Comparison of ENCODE assay signal across 8 mouse cellular contexts in genomic region chr13:23739069-23739921, GRCm38 (mm10). TPM values are rescaled to one million over a fixed set of nuclear protein-coding genes. Genes with fewer than 3 reads are reported as not detected.
A peak's percentile ranks its signal among the peaks of the same experiment; 100 is the strongest.
DNase-seq lines count a peak whose midpoint lies in the region; ATAC-seq and TF ChIP-seq lines count a peak whose summit lies in the region.

No protein-coding gene starts in this region.

- TF ChIP-seq POLR2A in ES-Bruce4 (IDR thresholded peaks at IDR 0.05; ENCODE audit: insufficient read depth, low read length) = peak; percentile 99

- H3K4me1 ChIP-seq in ES-Bruce4 (ENCODE audit: control insufficient read depth, insufficient read depth, low read length) = no peaks in the 10 kb centered on the region
- peaks cover 6% of the 10 kb centered on the region; the same call in 1 of the 2 replicates for H3K4me1 ChIP-seq in forebrain, embryonic 14.5 days (ENCODE audit: control insufficient read depth, insufficient read depth, low read length)
- peaks cover 21% of the 10 kb centered on the region for H3K4me1 ChIP-seq in liver, embryonic 16.5 days (ENCODE audit: control insufficient read depth, low read depth, low read length)
- peaks cover 10% of the 10 kb centered on the region for H3K4me1 ChIP-seq in neural tube, embryonic 12.5 days

- ATAC-seq in forebrain, embryonic 14.5 days = peak; percentile 88
- ATAC-seq in liver, embryonic 16.5 days (ENCODE audit: low read depth) = peak; percentile 81
- ATAC-seq in neural tube, embryonic 12.5 days (ENCODE audit: low FRiP score, low read depth) = peak; percentile 91

- no peaks in the 10 kb centered on the region for H3K27me3 ChIP-seq in ES-Bruce4 (ENCODE audit: control insufficient read depth, insufficient read depth, low read length, poor library complexity, severe bottlenecking)
- no peaks in the 10 kb centered on the region for H3K27me3 ChIP-seq in forebrain, embryonic 14.5 days (replicated peaks; ENCODE audit: control insufficient read depth, insufficient read depth, low read length)
- H3K27me3 ChIP-seq in liver, embryonic 16.5 days (ENCODE audit: control insufficient read depth, insufficient read depth, low read depth, low read length) = no peaks in the 10 kb centered on the region
- H3K27me3 ChIP-seq in neural tube, embryonic 12.5 days (replicated peaks) = no peaks in the 10 kb centered on the region

- H3K4me3 ChIP-seq in ES-Bruce4 (ENCODE audit: low read depth, low read length) = peak overlapping the region; percentile 74
- peak overlapping the region; percentile 44 for H3K4me3 ChIP-seq in forebrain, embryonic 14.5 days (ENCODE audit: low read depth, low read length)
- peak overlapping the region; percentile 63 for H3K4me3 ChIP-seq in liver, embryonic 16.5 days (ENCODE audit: low read depth, low read length)
- peak overlapping the region; percentile 48 for H3K4me3 ChIP-seq in neural tube, embryonic 12.5 days

- WGBS in forebrain, embryonic 14.5 days = under 1% methylated on average over 39 of the region's 39 CpGs
- WGBS in large intestine, adult 2 months = under 1% methylated on average over 39 of the region's 39 CpGs
- under 1% methylated on average over 39 of the region's 39 CpGs for WGBS in liver, embryonic 16.5 days (ENCODE audit: insufficient replicate concordance)
- under 1% methylated on average over 39 of the region's 39 CpGs for WGBS in neural tube, embryonic 12.5 days

- peak overlapping the region; percentile 90 for H3K27ac ChIP-seq in ES-Bruce4 (ENCODE audit: insufficient read depth, low read length)
- peak overlapping the region; percentile 95 for H3K27ac ChIP-seq in forebrain, embryonic 14.5 days (ENCODE audit: low read depth, low read length)
- peak overlapping the region; percentile 99 for H3K27ac ChIP-seq in liver, embryonic 16.5 days (ENCODE audit: low read length)
- H3K27ac ChIP-seq in neural tube, embryonic 12.5 days = peak overlapping the region; percentile 90

- TF ChIP-seq EP300 in ES-Bruce4 (IDR thresholded peaks at IDR 0.05; ENCODE audit: insufficient read depth, low read depth, low read length) = peak; percentile 84

- peak overlapping the region; percentile 83 for H3K9ac ChIP-seq in ES-Bruce4 (ENCODE audit: low read depth, poor library complexity, severe bottlenecking)
- H3K9ac ChIP-seq in forebrain, embryonic 14.5 days (ENCODE audit: low read length) = peak overlapping the region; percentile 76
- peak overlapping the region; percentile 87 for H3K9ac ChIP-seq in liver, embryonic 16.5 days (ENCODE audit: low read depth, low read length)
- H3K9ac ChIP-seq in neural tube, embryonic 12.5 days = peak overlapping the region; percentile 73

- peak; percentile 84 for DNase-seq in cerebellum, adult 11 months
- DNase-seq in forebrain, embryonic 14.5 days (ENCODE audit: low spot score) = peak; percentile 96
- DNase-seq in heart, postnatal 14 days = peak; percentile 89
- DNase-seq in large intestine, adult 2 months (ENCODE audit: low read depth, low spot score) = peak; percentile 84
- DNase-seq in telencephalon, adult 2 months (ENCODE audit: low read depth, low spot score) = peak; percentile 98

- no peaks in the 10 kb centered on the region for H3K36me3 ChIP-seq in ES-Bruce4 (ENCODE audit: control insufficient read depth, insufficient read depth, low read length, poor library complexity, severe bottlenecking)
- no peaks in the 10 kb centered on the region for H3K36me3 ChIP-seq in forebrain, embryonic 14.5 days (ENCODE audit: control insufficient read depth, insufficient read depth, low read length)
- H3K36me3 ChIP-seq in liver, embryonic 16.5 days (ENCODE audit: control insufficient read depth, insufficient read depth) = no peaks in the 10 kb centered on the region
- no peaks in the 10 kb centered on the region for H3K36me3 ChIP-seq in neural tube, embryonic 12.5 days

- TF ChIP-seq CTCF in ES-Bruce4 (IDR thresholded peaks at IDR 0.05; ENCODE audit: low read depth, low read length) = no peak

- peak overlapping the region; percentile 77 for H3K4me2 ChIP-seq in forebrain, embryonic 14.5 days (ENCODE audit: low read length)
- peak overlapping the region; percentile 82 for H3K4me2 ChIP-seq in liver, embryonic 16.5 days (ENCODE audit: low read depth, low read length)
- H3K4me2 ChIP-seq in neural tube, embryonic 12.5 days (replicated peaks) = peak overlapping the region; percentile 97

- no peaks in the 10 kb centered on the region for H3K9me3 ChIP-seq in ES-Bruce4 (replicated peaks; ENCODE audit: control insufficient read depth, insufficient read depth, low read length, poor library complexity, severe bottlenecking)
- H3K9me3 ChIP-seq in forebrain, embryonic 14.5 days (replicated peaks; ENCODE audit: control insufficient read depth, low read length) = no peaks in the 10 kb centered on the region
- H3K9me3 ChIP-seq in liver, embryonic 16.5 days (replicated peaks; ENCODE audit: control insufficient read depth, low read length) = no peaks in the 10 kb centered on the region
- H3K9me3 ChIP-seq in neural tube, embryonic 12.5 days = no peaks in the 10 kb centered on the region

- intact Hi-C loops in heart, postnatal 14 days (cut with DNase I) = loop anchor here (2.0 to 10.0 kb wide), 3 partner anchors 54 to 157 kb away; partner anchors contain the start of genes Hist1h1e, Hist1h2ac, Hist1h2bc and Hist1h4d

RNA-seq across cellular contexts. Expression of gene Hist1h1c, which starts 0.7 kb away (rescaled TPM):
- 10.8 and 13.3 TPM in 2 replicates for polyA plus RNA-seq in ES-Bruce4 (2011; ENCODE audit: insufficient read depth, insufficient read length, low read depth, missing spikeins)
- polyA plus RNA-seq in forebrain, embryonic 14.5 days (2014; fragmentation: Nextera tagmentation; extraction: Ambion mirVana) = 16.9 and 25.2 TPM in 2 replicates
- total RNA-seq in heart, postnatal 14 days (2021) = 100 to 1,000 TPM; 200 to 202 TPM
- polyA plus RNA-seq in large intestine, adult 2 months (2012; rRNA removed) = 50.3 and 59.2 TPM in 2 replicates
- polyA plus RNA-seq in liver, embryonic 16.5 days (2015; fragmentation: Nextera tagmentation; extraction: Ambion mirVana) = 99.6 and 112 TPM in 2 replicates
- polyA plus RNA-seq in neural tube, embryonic 12.5 days (2016; fragmentation: Nextera tagmentation; extraction: Ambion mirVana) = 13.3 and 13.6 TPM in 2 replicates

RNA-seq across cellular contexts. Expression of gene Hist1h3c, which starts 6.1 kb away (rescaled TPM):
- polyA plus RNA-seq in ES-Bruce4 (2011; ENCODE audit: insufficient read depth, insufficient read length, low read depth, missing spikeins) = 3.6 and 8.6 TPM in 2 replicates
- 2.4 and 5.9 TPM in 2 replicates for polyA plus RNA-seq in forebrain, embryonic 14.5 days (2014; fragmentation: Nextera tagmentation; extraction: Ambion mirVana)
- total RNA-seq in heart, postnatal 14 days (2021) = 10 to 100 TPM; 21.1 to 58.2 TPM
- polyA plus RNA-seq in large intestine, adult 2 months (2012; rRNA removed) = 19.7 and 24.7 TPM in 2 replicates
- 4.4 and 7.4 TPM in 2 replicates for polyA plus RNA-seq in liver, embryonic 16.5 days (2015; fragmentation: Nextera tagmentation; extraction: Ambion mirVana)
- polyA plus RNA-seq in neural tube, embryonic 12.5 days (2016; fragmentation: Nextera tagmentation; extraction: Ambion mirVana) = 6.8 and 7.4 TPM in 2 replicates

RNA-seq across cellular contexts. Expression of gene Hist1h2bb, which starts 7.2 kb away (rescaled TPM):
- polyA plus RNA-seq in ES-Bruce4 (2011; ENCODE audit: insufficient read depth, insufficient read length, low read depth, missing spikeins) = 9.8 and 11.5 TPM in 2 replicates
- 1.3 and 1.5 TPM in 2 replicates for polyA plus RNA-seq in forebrain, embryonic 14.5 days (2014; fragmentation: Nextera tagmentation; extraction: Ambion mirVana)
- 10 to 100 TPM; 26.5 to 61.9 TPM for total RNA-seq in heart, postnatal 14 days (2021)
- 13.5 and 18.0 TPM in 2 replicates for polyA plus RNA-seq in large intestine, adult 2 months (2012; rRNA removed)
- 3.2 and 6.3 TPM in 2 replicates for polyA plus RNA-seq in liver, embryonic 16.5 days (2015; fragmentation: Nextera tagmentation; extraction: Ambion mirVana)
- polyA plus RNA-seq in neural tube, embryonic 12.5 days (2016; fragmentation: Nextera tagmentation; extraction: Ambion mirVana) = 1.3 and 1.7 TPM in 2 replicates

RNA-seq across cellular contexts. Expression of gene Hist1h2ab, which starts 11.6 kb away (rescaled TPM):
- 11.9 and 17.9 TPM in 2 replicates for polyA plus RNA-seq in ES-Bruce4 (2011; ENCODE audit: insufficient read depth, insufficient read length, low read depth, missing spikeins)
- polyA plus RNA-seq in forebrain, embryonic 14.5 days (2014; fragmentation: Nextera tagmentation; extraction: Ambion mirVana) = 27.8 and 49.2 TPM in 2 replicates
- 100 to 1,000 TPM in 1 of 2 experiments, 10 to 100 TPM in 1; 54.2 to 146 TPM for total RNA-seq in heart, postnatal 14 days (2021)
- 17.4 and 19.2 TPM in 2 replicates for polyA plus RNA-seq in large intestine, adult 2 months (2012; rRNA removed)
- 49.0 and 58.5 TPM in 2 replicates for polyA plus RNA-seq in liver, embryonic 16.5 days (2015; fragmentation: Nextera tagmentation; extraction: Ambion mirVana)
- polyA plus RNA-seq in neural tube, embryonic 12.5 days (2016; fragmentation: Nextera tagmentation; extraction: Ambion mirVana) = 28.5 and 44.2 TPM in 2 replicates

RNA-seq across cellular contexts. Expression of gene Hist1h3b, which starts 12.8 kb away (rescaled TPM):
- polyA plus RNA-seq in ES-Bruce4 (2011; ENCODE audit: insufficient read depth, insufficient read length, low read depth, missing spikeins) = 5.0 and 9.4 TPM in 2 replicates
- 2.3 and 9.6 TPM in 2 replicates for polyA plus RNA-seq in forebrain, embryonic 14.5 days (2014; fragmentation: Nextera tagmentation; extraction: Ambion mirVana)
- 100 to 1,000 TPM in 1 of 2 experiments, 10 to 100 TPM in 1; 70.3 to 154 TPM for total RNA-seq in heart, postnatal 14 days (2021)
- 22.1 and 33.6 TPM in 2 replicates for polyA plus RNA-seq in large intestine, adult 2 months (2012; rRNA removed)
- polyA plus RNA-seq in liver, embryonic 16.5 days (2015; fragmentation: Nextera tagmentation; extraction: Ambion mirVana) = 14.4 TPM in 2 replicates
- polyA plus RNA-seq in neural tube, embryonic 12.5 days (2016; fragmentation: Nextera tagmentation; extraction: Ambion mirVana) = 5.8 and 10.0 TPM in 2 replicates

Comparison
In these comparisons a context has a peak if more than half of its experiments do, and no peak if none do; other contexts are left out.
1. Peak in every context shown above with its lines: DNase-seq, ATAC-seq, H3K4me3 ChIP-seq and H3K27ac ChIP-seq.